24 mouse cellular contexts compared by ENCODE assay signal in genomic region chr4:83918093-83918492, GRCm38 (mm10).
DNase-seq lines count a peak whose midpoint lies in the region; ATAC-seq and TF ChIP-seq lines count a peak whose summit lies in the region.
"Had no signal": no experiment of that assay in that cellular context is flagged by ENCODE, and none has a peak within 500 bp of the region (broad histone marks: within the 10 kb centered on the region; RNA-seq: fewer than 3 reads in every experiment).

No protein-coding gene starts in this region.

- CTCF ChIA-PET in Patski (lab: Charles Lee), result no interaction called here

- H3K4me2 ChIP-seq in kidney, embryonic 15.5 days, result no peak overlapping the region
- no peak overlapping the region for H3K4me2 ChIP-seq in limb, embryonic 14.5 days (replicated peaks; ENCODE audit: low read depth, low read length, severe bottlenecking)
- no peak overlapping the region for H3K4me2 ChIP-seq in intestine, postnatal 0 days (replicated peaks; ENCODE audit: low read depth)
- H3K4me2 ChIP-seq in lung, postnatal 0 days (replicated peaks; ENCODE audit: low read depth, low read length), result no peak overlapping the region
- H3K4me2 ChIP-seq: embryonic facial prominence, embryonic 12.5 days had no signal

- H3K4me1 ChIP-seq in kidney, embryonic 15.5 days, result peaks cover 7% of the 10 kb centered on the region
- peaks cover 21% of the 10 kb centered on the region for H3K4me1 ChIP-seq in limb, embryonic 10.5 days
- peaks cover 8% of the 10 kb centered on the region for H3K4me1 ChIP-seq in limb, embryonic 14.5 days (ENCODE audit: control insufficient read depth, insufficient read depth, low read length)
- H3K4me1 ChIP-seq in intestine, postnatal 0 days (replicated peaks; ENCODE audit: control insufficient read depth, insufficient read depth, low read length), result no peaks in the 10 kb centered on the region
- no peaks in the 10 kb centered on the region for H3K4me1 ChIP-seq in lung, postnatal 0 days (ENCODE audit: insufficient read depth, low read depth, low read length)
- H3K4me1 ChIP-seq: embryonic facial prominence, embryonic 12.5 days had no signal

- in situ Hi-C loops in Patski (cut with MboI; ENCODE audit: low pct_unique_long_range_greater_than_20kb), result loop anchor here (10.0 kb wide), 1 partner anchor 757 kb away; the partner anchor contains the start of gene Bnc2

- POLR2A ChIA-PET in Patski (lab: Charles Lee), result no interaction called here

- 42% methylated on average over 3 of the region's 3 CpGs for WGBS in kidney, embryonic 15.5 days
- WGBS in limb, embryonic 10.5 days, result 61% methylated on average over 3 of the region's 3 CpGs
- WGBS in limb, embryonic 14.5 days, result 48% methylated on average over 3 of the region's 3 CpGs
- 88% methylated on average over 3 of the region's 3 CpGs for WGBS in intestine, postnatal 0 days
- WGBS in lung, postnatal 0 days, result 70% methylated on average over 3 of the region's 3 CpGs

- no peak for TF ChIP-seq CTCF in Patski (IDR thresholded peaks at IDR 0.05)
- TF ChIP-seq CTCF in intestine, postnatal 0 days (IDR thresholded peaks at IDR 0.05; ENCODE audit: low read depth), result no peak
- no peak for TF ChIP-seq CTCF in lung, postnatal 0 days (IDR thresholded peaks at IDR 0.05)

- H3K9ac ChIP-seq in kidney, embryonic 15.5 days, result no peak overlapping the region
- no peak overlapping the region for H3K9ac ChIP-seq in limb, embryonic 14.5 days (ENCODE audit: low read depth, low read length, severe bottlenecking)
- H3K9ac ChIP-seq in intestine, postnatal 0 days (ENCODE audit: low read depth, low read length), result no peak overlapping the region
- no peak overlapping the region for H3K9ac ChIP-seq in lung, postnatal 0 days (replicated peaks; ENCODE audit: low read depth)
- H3K9ac ChIP-seq: embryonic facial prominence, embryonic 12.5 days had no signal

- H3K36me3 ChIP-seq in kidney, embryonic 15.5 days, result no peaks in the 10 kb centered on the region
- no peaks in the 10 kb centered on the region for H3K36me3 ChIP-seq in limb, embryonic 10.5 days
- H3K36me3 ChIP-seq in limb, embryonic 14.5 days (ENCODE audit: control insufficient read depth, insufficient read depth, low read length), result no peaks in the 10 kb centered on the region
- no peaks in the 10 kb centered on the region for H3K36me3 ChIP-seq in intestine, postnatal 0 days (ENCODE audit: control insufficient read depth, insufficient read depth)
- H3K36me3 ChIP-seq in lung, postnatal 0 days (ENCODE audit: insufficient read depth, low read length), result no peaks in the 10 kb centered on the region
- H3K36me3 ChIP-seq: embryonic facial prominence, embryonic 10.5 days; embryonic facial prominence, embryonic 12.5 days; G1E had no signal

- no peak for DNase-seq in kidney, adult 9 months
- DNase-seq in Patski (ENCODE audit: low read depth, low spot score), result peak; percentile 68
- DNase-seq in limb, embryonic 10.5 days (ENCODE audit: low spot score), result no peak
- no peak for DNase-seq in limb, embryonic 14.5 days (ENCODE audit: low spot score)
- no peak for DNase-seq in lung, postnatal 0 days (ENCODE audit: low spot score)
- no peak for DNase-seq in testis, postnatal 10 days (ENCODE audit: low spot score)
- DNase-seq: adrenal gland, adult 2 months; adrenal gland, postnatal 10 days; adrenal gland, postnatal 25 days; B cell, adult 2 months; cerebellum, adult 11-12 months; cerebellum, adult 2 months; cerebellum, adult 9-10 months; cerebellum, postnatal 10 days; cerebellum, postnatal 25 days had no signal

- no peaks in the 10 kb centered on the region for H3K27me3 ChIP-seq in kidney, embryonic 15.5 days
- no peaks in the 10 kb centered on the region for H3K27me3 ChIP-seq in Patski
- no peaks in the 10 kb centered on the region for H3K27me3 ChIP-seq in limb, embryonic 10.5 days (ENCODE audit: low read depth, poor library complexity, severe bottlenecking)
- H3K27me3 ChIP-seq in limb, embryonic 14.5 days (ENCODE audit: control insufficient read depth, insufficient read depth, low read length), result no peaks in the 10 kb centered on the region
- H3K27me3 ChIP-seq in intestine, postnatal 0 days (replicated peaks; ENCODE audit: control insufficient read depth, insufficient read depth, low read length), result no peaks in the 10 kb centered on the region
- no peaks in the 10 kb centered on the region for H3K27me3 ChIP-seq in lung, postnatal 0 days (replicated peaks; ENCODE audit: insufficient read depth, low read length)
- H3K27me3 ChIP-seq: CH12.LX; embryonic facial prominence, embryonic 12.5 days had no signal

- H3K4me3 ChIP-seq in kidney, embryonic 15.5 days (replicated peaks), result no peak overlapping the region
- H3K4me3 ChIP-seq in limb, embryonic 10.5 days, result no peak overlapping the region
- no peak overlapping the region for H3K4me3 ChIP-seq in limb, embryonic 14.5 days (replicated peaks; ENCODE audit: low read length)
- H3K4me3 ChIP-seq in intestine, postnatal 0 days (ENCODE audit: low read depth, low read length), result no peak overlapping the region
- H3K4me3 ChIP-seq in lung, postnatal 0 days (ENCODE audit: low read depth, low read length), result no peak overlapping the region
- H3K4me3 ChIP-seq: embryonic facial prominence, embryonic 10.5 days; embryonic facial prominence, embryonic 12.5 days had no signal

- H3K9me3 ChIP-seq in kidney, embryonic 15.5 days (replicated peaks), result no peaks in the 10 kb centered on the region
- no peaks in the 10 kb centered on the region for H3K9me3 ChIP-seq in limb, embryonic 10.5 days (replicated peaks)
- H3K9me3 ChIP-seq in limb, embryonic 14.5 days (ENCODE audit: control insufficient read depth, low read length), result no peaks in the 10 kb centered on the region
- H3K9me3 ChIP-seq in intestine, postnatal 0 days (ENCODE audit: control insufficient read depth), result no peaks in the 10 kb centered on the region
- H3K9me3 ChIP-seq in lung, postnatal 0 days (ENCODE audit: low read length), result no peaks in the 10 kb centered on the region
- H3K9me3 ChIP-seq: embryonic facial prominence, embryonic 10.5 days; embryonic facial prominence, embryonic 12.5 days had no signal

- no peak for TF ChIP-seq POLR2A in limb, embryonic 14.5 days (IDR thresholded peaks at IDR 0.05; ENCODE audit: borderline replicate concordance, extremely low read depth, insufficient read depth, insufficient read length)

- H3K27ac ChIP-seq in kidney, embryonic 15.5 days, result no peak overlapping the region
- 0 out of 2 replicates have a peak overlapping the region, but pooled peaks have one; percentile 44 for H3K27ac ChIP-seq in limb, embryonic 10.5 days
- no peak overlapping the region for H3K27ac ChIP-seq in limb, embryonic 14.5 days (replicated peaks; ENCODE audit: low read depth, low read length)
- H3K27ac ChIP-seq in intestine, postnatal 0 days (ENCODE audit: low read depth, low read length), result no peak overlapping the region
- no peak overlapping the region for H3K27ac ChIP-seq in lung, postnatal 0 days (ENCODE audit: low read length)
- H3K27ac ChIP-seq: embryonic facial prominence, embryonic 10.5 days; embryonic facial prominence, embryonic 12.5 days had no signal

- TF ChIP-seq EP300 in lung, postnatal 0 days (IDR thresholded peaks at IDR 0.05), result no peak

- ATAC-seq in kidney, embryonic 15.5 days (replicated peaks; ENCODE audit: low FRiP score), result 0 out of 2 replicates have a peak, but pooled peaks have one; percentile 29
- ATAC-seq in Patski, result peak; percentile 84
- peak; percentile 34; the same call in 1 of the 2 replicates for ATAC-seq in limb, embryonic 14.5 days (ENCODE audit: low FRiP score, low read depth)
- ATAC-seq in intestine, postnatal 0 days, result no peak
- ATAC-seq in lung, postnatal 0 days, result no peak
- ATAC-seq: CD4-positive, CD25-positive, alpha-beta regulatory T cell, adult 4 months; forebrain, embryonic 14.5 days; forebrain, embryonic 16.5 days had no signal

Comparison
In these comparisons a context has a peak if more than half of its experiments do, and no peak if none do; other contexts are left out.
1. ATAC-seq: peak in kidney, embryonic 15.5 days (single experiment), Patski (single experiment) and limb, embryonic 14.5 days (single experiment); none in intestine, postnatal 0 days (single experiment) and lung, postnatal 0 days (single experiment).